Mouse (Mus musculus) layer of hippocampus, adult 18-20 months (tissue): ENCODE measurements around the gene Scpep1. TPM values are rescaled to one million over a fixed set of nuclear protein-coding genes. Genes with fewer than 3 reads are reported as not detected.
"Not testable (repeated sequence)": the region's sequence is repeated elsewhere in the genome, so short reads cannot be mapped to it uniquely, and the experiment has no call there.

Experiments used
- DNase-seq, 2 experiments: peaks; one replicate each; pipeline ENCODE4 v3.0.0; 2022; ENCODE audit warnings: low spot score in 2 of 2
- total RNA-seq, 2 experiments: library from RNA; stranded (reverse); gene quantifications; 2 replicates each; pipeline ENCODE4 v1.2.3; 2021

Scpep1 gene
- total RNA-seq, 2 experiments from 2014 or later: 13.9 to 16.3 TPM

DNA sequence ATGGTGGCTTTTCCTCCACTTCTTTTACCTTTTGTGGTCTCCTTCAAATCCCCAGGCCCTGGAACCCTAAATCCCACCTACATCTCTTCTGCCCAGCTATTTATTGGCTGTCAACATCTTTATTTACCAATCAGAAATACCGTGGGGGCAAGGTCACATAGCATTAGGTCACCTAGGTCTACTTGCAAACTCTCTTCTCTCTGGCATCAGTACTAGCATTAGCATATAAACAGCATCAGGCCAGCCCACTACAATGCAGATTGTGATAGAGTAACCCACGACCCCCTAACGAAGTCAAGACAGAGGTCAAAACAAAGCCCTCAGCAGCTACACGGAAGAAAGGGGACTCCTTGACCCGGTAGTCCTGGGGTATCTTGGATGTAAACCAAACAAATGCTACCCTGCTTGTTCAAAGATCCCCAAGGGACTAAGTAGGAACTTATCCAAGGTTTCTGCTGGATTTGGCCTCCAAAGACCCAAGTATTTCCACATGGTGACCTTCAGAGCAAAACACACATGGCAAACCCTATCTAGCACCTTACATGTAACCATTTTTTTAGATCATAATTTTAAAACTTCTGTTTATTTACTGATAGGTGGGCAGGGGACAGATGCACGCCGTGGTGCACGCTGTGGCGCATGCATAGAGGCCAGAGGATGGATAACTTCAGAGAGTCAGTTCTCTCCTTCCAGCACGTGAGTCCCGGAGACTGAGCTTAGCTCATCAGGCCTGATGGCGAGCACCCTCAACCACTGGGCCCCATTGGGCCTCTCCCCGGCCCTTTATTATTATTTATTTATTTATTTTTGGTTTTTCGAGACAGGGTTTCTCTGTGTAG lies 23.4 kb downstream of the Scpep1 start:
- no peak for DNase-seq

GRCm38 (mm10) chr11:88926566-88926965 lies 28.7 kb downstream of the Scpep1 start:
- no peak for DNase-seq

DNA sequence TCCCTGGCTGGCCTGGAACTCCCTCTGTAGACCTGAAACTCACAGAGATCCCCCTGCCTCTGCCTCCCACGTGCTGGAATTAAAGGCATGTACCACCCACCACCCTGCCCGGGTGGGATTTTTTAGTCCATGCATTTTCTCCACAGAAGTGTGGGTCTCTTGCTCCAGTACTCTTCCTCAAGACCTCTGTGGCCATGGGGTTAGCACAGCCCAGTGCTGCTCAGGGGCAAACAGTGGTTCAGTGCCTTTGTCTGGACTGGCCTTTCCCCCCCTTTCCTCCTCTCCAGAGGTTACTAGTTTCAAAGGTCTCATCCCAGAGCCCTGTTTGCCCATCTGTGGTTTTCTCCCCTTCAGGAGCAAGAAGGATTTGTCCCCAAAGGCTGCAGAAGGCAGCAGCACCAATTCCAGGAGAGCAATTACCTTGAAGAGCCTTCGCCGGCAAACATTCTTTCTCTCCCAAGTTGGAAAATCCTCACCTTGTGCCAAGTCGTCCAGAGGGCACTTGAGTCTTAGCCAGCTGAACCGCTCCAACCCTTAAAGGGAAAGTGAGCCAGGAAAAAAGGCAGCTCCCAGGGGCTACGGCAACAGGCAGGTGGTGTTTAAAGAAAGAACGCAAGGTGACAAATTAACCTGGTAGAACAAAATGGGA lies 45.8 kb downstream of the Scpep1 start:
- no peak for DNase-seq

- DNase-seq: peak in 1 of 2 experiments; percentile 63
These were observed 46.6 kb downstream of the Scpep1 start for GRCm38 (mm10) chr11:88908557-88909211.

DNA sequence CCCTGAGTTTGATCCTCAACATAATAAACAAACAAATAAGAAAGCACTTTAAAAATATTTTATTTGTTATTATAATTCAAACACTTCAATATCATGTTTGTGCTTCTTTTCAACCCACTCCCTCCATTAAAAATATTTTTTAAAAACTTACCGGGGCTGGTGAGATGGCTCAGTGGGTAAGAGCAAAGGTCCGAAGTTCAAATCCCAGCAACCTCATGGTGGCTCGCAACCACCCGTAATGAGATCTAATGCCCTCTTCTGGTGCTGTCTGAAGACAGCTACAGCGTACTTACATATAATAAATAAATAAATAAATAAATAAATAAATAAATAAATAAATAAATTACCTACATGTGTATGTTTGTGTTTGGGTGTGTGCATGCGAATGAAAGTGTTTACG lies 47.4 kb downstream of the Scpep1 start:
- DNase-seq: no peak

DNA sequence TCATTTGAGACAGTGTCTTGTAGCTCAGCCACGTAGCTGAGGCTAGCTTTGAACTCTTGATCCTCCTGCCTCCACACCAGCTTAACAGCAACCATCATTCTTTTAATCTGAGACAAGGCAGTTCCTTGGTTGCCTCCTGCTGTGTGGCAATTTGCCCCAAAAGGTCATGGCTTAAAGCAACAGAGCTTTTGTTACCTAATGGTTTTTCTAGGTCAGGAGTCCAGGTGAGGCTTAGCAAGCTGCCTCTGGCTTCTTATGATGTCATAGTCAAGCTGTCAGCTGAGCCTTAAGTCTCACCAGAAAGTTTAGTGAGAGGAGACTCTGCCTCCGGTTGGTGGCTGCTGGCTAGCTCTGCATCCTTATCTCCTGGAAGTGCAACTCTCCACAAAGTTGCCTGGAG lies 49.6 kb downstream of the Scpep1 start:
- no peak for DNase-seq

DNA sequence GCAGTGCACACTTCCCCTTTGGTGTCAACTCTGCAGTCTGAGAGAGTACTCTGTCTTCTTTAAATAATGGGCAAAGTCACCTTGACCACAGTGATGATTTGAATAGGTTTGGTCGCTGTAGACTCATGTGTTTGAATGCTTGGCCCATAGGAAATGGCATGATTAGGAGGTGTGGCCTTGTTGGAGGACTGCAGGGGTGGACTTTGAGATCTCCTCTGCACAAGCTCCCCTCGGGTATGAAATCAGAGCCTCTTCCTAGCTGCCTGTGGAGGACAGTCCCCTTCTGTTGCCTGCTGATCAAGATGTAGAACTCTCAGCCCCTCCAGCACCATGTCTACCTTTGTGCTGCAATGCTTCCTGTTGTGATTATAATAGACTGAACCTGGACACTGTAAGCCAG lies 51.2 kb downstream of the Scpep1 start:
- DNase-seq: no peak

DNA sequence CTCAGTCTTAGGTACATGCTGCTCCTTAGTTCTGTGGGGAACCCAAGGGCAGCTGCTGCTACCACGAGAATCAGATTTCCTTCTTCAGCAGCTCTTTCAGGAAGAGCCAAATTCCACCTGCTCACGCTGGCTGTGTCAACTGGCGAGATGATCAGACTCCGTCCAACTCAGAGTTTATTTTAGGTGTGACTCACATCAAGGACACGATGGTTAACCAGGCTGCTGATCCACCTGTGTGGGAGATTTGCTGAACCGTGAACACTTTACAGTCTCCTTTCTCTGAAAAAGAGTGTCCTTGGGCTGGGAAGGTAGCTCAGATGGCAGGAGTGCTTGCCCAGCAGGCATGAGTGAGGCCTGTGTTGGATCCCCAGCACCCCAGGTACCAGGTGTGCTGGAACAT lies 52.5 kb downstream of the Scpep1 start:
- no peak for DNase-seq

GRCm38 (mm10) chr11:88901341-88901802 lies 53.9 kb downstream of the Scpep1 start:
- no peak for DNase-seq

GRCm38 (mm10) chr11:88899561-88899960 lies 55.7 kb downstream of the Scpep1 start:
- DNase-seq: no peak

DNA sequence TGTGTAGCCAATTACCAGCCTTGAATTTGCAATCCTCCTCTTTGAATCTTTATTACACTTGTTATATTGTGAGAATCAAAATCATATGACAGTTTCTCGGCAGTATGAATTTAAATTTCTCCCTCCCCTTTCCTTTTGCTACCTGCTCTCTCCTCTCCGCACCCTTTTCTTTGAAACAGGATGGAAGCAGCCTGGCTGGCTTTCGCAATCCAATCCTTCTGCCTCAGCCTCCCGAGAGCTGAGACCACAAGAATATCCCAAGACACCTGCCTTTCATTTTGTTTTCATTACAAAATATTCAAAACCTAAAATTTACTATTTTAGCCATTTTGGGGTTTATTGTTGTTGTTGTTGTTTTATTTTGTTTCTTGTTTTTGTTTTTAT lies 56.9 kb downstream of the Scpep1 start:
- no peak for DNase-seq

DNA sequence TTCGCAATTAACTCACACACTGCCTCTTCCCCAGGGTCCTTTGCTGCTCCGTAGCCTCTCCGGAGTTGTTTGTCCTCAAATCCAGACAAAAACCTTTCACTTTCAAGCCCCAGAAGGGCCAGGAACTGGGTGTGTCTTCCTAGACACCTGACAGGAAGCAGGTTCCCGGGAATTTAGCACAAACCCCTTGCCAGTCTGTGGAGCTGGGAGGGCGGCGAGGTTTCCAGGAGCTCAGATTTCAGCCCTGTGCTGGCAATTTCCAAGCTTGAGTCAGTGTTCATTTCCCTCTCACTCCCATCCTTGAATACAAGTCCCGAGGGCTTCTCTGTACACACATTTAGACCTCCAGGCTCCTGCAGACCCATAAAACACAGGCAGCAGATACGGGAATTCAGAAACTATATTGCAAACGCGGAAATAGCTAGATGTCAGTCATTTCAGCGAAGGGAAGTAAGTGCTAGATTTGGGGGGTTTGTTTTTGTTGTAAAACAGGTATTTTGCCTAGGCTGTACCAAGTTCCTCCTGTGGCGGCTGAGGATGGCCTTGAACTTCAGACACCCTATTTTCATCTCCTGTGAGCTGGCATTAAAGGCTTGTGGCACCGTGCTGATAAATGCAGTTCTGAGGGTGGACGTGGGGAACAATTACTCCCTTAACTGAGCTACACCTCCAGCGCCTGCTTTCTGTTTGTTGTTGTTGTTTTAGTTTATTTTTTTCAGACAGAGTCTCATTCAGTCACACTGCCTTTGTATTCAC lies 57.5 kb downstream of the Scpep1 start:
- no peak for DNase-seq

- peak; percentile 56 to 61 for DNase-seq
These were observed 59.4 kb downstream of the Scpep1 start for GRCm38 (mm10) chr11:88895800-88896232.

DNA sequence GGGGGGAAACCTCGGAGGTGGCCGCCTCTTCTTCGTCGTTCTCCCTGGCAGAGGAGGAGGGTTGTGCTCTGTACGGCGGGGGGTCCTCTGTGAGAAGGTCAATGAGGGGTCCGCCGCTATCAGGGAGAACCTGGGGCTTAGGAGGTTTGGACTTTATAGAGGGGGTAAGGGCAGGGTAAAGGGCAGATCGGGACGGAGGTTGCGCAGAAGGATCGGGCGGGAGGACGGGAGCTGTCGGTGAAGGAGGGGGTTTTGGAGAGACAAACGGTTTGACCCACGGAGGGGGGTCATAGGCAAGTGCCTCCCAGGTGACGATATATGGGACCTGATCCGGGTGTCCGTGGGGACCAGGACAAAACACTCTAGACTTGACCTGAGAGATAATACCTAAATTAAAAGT lies 60.0 kb downstream of the Scpep1 start:
- not testable (repeated sequence) for DNase-seq

DNA sequence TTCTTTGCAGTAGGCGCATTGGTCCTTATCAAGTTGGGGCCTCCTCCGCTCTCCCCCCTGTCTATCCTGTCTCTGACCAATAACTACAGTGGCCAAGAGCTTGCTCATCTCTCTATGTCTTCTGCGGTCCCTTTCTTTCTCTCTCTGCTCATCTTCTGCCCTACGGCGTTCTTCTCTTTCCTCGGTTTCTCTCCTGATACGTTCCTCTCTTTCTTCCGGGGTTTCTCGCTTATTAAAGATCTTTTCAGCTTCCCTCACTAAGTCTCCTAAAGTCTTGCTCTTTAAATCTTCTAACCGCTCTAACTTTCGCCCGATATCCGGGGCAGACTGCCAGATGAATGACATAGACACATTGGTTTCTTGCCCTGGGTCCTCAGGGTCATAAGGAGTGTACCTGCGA lies 61.0 kb downstream of the Scpep1 start:
- DNase-seq: peak in 1 of 2 experiments; percentile 11

DNA sequence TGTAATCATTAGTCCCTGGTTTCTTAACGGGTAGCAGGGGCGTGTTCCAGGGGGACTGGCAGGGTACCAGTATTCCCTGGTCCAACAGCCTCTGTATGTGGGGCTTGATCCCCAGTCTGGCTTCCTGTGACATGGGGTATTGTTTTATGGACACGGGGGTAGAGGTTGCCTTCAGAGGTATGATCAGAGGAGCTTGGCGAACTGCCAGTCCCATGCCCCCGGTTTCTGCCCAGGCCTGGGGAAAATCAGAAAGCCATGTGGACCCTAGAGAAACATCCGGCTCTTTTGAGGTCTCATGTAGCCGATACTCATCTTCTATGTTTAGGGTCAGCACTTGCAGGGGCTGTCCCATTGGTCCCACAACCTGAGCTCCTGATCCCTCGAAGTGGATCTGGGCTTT lies 61.8 kb downstream of the Scpep1 start:
- not testable (repeated sequence) for DNase-seq

GRCm38 (mm10) chr11:88892789-88893188 lies 62.5 kb downstream of the Scpep1 start:
- peak in 1 of 2 experiments; percentile 16 for DNase-seq

- peak; percentile 43 to 52 for DNase-seq
These were observed 63.2 kb downstream of the Scpep1 start for GRCm38 (mm10) chr11:88891921-88892561.

DNA sequence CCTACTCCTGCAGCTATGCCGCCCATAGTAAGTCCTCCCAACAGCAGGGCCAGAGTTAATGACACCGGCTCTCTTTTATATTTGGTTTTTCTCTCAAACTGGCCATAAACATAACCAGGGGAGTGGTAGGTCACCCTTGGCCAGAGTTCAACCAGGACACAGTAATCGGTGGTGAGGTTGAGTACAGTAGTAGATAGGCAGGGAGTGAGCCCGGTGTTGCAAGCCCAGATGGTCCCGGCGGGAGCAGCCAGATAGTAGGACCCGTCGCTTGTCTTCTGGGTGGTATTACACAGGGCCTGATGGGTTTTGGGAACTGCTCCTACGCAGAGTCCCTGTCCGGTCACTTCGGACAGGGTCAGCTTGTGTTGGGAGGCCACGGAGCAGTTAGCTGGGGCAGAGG lies 63.8 kb downstream of the Scpep1 start:
- DNase-seq: peak in 1 of 2 experiments; percentile 44

DNA sequence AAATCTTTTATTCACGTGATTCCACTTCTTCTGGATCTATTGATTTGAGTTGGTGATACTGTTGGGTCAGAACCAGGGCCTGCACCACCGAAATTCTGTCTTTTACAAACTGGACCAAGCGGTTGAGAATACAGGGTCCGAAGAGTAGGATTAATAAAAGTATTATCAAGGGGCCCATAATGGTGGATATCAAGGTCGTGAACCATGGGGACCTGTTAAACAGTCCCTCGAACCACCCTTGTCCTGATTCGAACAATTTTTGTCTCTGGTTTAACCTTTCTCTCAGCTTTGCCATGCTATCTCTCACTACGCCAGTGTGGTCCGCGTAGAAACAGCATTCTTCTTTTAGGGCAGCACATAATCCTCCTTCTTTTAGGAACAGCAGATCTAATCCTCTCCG lies 64.4 kb downstream of the Scpep1 start:
- peak in 1 of 2 experiments; percentile 7 for DNase-seq

- no peak for DNase-seq
These were observed 66.3 kb downstream of the Scpep1 start for GRCm38 (mm10) chr11:88888996-88889395.
